Mouse (Mus musculus) inflammation-experienced regulatory T-cells, adult 6 months (primary cell): Measurements from ENCODE around the gene Hdac7. TPM values are rescaled to one million over a fixed set of nuclear protein-coding genes. Genes with fewer than 3 reads are reported as not detected.

ENCODE experiments used
- ATAC-seq: one replicate; pipeline ENCODE4 v1.8.0; 2017
- polyA plus RNA-seq, 3 experiments: library from polyadenylated mRNA; unstranded; fragments of 100-300 nt; shearing (Covaris generic); gene quantifications; one replicate each; pipeline ENCODE4 v1.2.1; 2017

Hdac7 gene
- polyA plus RNA-seq, 3 experiments from 2014 or later, result 47.2 to 80.6 (median 77.9) TPM

- ATAC-seq, result no peak
These were observed 10.2 kb upstream of the Hdac7 start for GRCm38 (mm10) chr15:97854551-97854950.

DNA sequence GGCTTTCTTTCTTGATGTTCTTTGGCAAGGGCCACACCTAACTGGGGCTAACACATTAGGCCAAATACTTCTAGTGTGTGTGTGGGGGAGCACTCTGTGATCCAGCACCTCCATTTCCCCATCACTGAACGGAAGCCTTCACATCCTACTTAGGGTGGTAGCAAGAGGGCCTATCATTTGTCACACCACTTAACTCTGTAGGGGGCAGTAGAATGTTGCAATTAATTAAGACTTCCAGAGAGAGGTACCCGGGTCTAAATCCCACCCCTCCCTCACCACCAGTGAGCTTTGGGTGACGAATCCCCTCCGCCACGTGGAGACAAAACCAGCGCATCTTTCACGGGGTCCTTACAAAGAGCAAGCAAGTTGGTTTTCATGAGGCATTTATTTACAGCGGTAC is 9.8 kb upstream of the Hdac7 start:
- ATAC-seq, result no peak

DNA sequence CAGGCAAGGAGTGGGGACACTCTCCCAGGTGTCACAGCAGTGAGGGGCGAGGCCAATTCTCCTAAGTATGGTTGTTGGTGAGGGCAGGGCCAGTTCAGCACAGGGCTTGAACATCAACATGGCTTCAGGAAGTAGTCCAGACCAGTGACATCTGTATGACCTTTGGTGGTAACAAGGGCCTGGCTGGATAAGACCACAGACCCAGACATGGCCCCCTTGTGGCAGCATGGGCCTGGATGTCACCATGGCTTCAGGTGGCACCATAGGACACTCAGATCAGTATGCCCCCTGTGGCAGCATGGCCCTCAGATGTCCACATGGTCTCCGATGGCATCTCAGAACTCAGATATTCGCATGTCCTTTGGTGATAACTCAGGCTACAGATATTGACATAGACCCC is 8.0 kb upstream of the Hdac7 start:
- ATAC-seq, result no peak

GRCm38 (mm10) chr15:97851011-97851410 is 6.7 kb upstream of the Hdac7 start:
- ATAC-seq, result no peak

GRCm38 (mm10) chr15:97850441-97850840 is 6.1 kb upstream of the Hdac7 start:
- ATAC-seq, result no peak

GRCm38 (mm10) chr15:97849116-97849911 is 5.0 kb upstream of the Hdac7 start:
- ATAC-seq, result peak; percentile 89

- ATAC-seq, result no peak
These were observed 3.6 kb upstream of the Hdac7 start for GRCm38 (mm10) chr15:97847866-97848265.

DNA sequence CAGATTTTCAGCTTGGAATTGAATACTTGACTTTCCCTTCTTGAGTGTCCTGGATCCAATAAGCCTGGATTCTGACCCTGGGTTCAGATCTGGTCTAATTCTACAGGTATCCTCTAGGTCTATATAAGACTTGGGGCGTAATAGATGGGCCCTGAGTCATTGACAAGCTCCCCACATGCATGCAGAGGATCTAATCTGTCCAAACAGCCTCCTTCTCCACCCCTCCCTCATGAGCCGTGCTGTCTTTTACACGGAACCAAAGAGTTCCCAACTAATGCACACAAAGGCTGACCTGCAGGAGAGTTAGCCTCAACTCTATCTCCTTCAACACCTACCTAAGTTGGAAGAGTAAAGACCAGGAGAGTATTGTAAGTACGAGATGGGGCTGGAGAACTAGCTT is 3.0 kb upstream of the Hdac7 start:
- ATAC-seq, result no peak

DNA sequence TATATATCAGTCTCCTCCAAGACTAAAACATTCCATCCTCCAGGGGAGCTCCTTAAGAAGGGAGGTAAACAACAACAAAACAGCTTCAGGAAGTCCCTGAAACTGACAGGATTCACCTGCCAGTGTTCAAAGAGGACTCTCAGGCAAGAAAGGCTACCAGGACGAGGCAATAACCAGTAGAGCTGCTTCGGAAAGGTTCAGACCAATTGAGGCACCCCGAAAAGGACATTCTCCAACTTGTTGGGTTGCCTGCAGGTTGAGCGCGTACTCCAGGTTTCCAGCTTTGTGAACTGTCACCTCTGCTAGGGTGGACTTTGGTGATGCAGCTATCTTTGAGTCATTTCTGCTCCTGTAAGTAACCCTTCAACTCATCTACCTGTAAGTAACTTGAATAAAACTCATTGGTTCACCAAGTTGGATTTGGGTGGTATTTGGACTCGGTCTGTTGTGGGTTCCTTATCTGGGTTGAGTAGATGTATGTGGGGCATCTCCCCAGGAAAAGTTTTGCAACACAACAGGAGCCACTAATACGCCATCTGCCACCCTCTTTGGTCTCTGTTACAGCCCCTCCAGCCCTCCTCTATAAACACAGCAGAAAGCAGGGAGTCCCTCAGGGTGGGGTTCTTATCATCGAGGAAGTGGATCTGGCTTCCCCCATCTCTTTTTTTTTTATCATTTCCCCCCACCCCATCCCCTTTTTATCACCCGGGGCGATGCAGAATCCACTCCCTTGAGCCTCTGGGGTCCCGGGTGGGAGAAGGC is 2.0 kb upstream of the Hdac7 start:
- ATAC-seq, result no peak

- ATAC-seq, result peak; percentile 67
These were observed 1.1 kb downstream of the Hdac7 start for GRCm38 (mm10) chr15:97843247-97843651.

DNA sequence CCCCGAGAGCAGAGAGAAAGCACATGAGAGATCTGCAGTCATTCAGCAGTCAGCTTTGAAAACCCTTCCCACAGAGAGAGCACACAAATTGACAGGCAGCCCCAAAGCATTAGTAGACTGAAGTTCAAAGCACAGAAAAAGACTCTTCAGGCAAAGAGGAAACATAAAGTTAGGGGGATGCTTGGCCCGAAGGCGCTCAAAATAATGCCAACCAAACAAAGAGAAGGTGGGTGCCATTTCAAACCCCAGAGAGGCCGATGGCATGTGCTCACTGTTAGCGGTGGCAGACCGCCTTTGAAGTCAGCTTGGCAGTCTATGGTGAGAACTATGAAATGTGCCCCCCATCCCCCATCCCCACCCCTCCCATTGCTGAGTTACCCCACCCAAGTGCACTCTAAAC is 2.2 kb downstream of the Hdac7 start:
- ATAC-seq, result no peak

- no peak for ATAC-seq
These were observed 2.9 kb downstream of the Hdac7 start for GRCm38 (mm10) chr15:97841383-97841782.

- no peak for ATAC-seq
These were observed 3.5 kb downstream of the Hdac7 start for GRCm38 (mm10) chr15:97840781-97841180.

GRCm38 (mm10) chr15:97839991-97840455 is 4.3 kb downstream of the Hdac7 start:
- ATAC-seq, result no peak

DNA sequence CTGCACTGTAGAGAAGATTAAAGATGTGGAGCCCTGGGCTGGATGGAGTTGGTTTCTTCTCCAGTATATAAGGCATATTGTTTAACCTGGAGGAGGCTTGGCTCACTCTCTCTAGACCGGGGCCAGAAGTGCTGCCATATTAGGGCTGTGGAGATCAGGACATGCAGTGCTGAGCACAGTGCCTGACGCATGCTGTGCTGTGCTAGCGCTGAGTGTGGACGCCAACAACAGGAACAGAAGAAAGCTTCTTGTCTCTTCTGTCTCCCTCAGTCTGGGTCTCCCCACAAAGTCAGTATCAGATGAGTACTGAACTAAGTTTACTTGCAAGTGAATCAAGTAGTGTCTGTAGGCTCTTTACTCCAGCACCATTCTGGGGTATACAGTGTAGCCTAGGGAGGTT is 4.8 kb downstream of the Hdac7 start:
- ATAC-seq, result no peak

- no peak for ATAC-seq
These were observed 5.3 kb downstream of the Hdac7 start for GRCm38 (mm10) chr15:97839012-97839411.

DNA sequence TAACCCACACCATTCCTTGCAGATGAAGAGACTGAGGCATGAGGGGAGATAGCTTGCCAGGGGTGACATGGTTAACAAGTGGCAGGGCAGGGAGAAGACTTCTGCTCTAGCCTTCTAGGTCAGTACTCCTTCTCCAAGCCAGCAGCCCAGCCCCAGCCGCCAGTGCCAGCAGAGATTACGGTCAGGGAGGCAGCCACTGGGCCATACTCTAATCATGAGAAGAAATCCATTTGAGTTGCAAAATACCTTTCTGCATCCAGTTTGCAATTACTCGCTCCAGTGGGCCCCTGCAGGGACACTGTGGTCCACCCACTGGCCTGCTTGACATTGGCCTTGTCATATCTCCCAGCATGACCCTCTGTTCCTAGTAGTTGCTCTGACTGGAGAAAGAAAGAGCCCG is 5.9 kb downstream of the Hdac7 start:
- no peak for ATAC-seq

DNA sequence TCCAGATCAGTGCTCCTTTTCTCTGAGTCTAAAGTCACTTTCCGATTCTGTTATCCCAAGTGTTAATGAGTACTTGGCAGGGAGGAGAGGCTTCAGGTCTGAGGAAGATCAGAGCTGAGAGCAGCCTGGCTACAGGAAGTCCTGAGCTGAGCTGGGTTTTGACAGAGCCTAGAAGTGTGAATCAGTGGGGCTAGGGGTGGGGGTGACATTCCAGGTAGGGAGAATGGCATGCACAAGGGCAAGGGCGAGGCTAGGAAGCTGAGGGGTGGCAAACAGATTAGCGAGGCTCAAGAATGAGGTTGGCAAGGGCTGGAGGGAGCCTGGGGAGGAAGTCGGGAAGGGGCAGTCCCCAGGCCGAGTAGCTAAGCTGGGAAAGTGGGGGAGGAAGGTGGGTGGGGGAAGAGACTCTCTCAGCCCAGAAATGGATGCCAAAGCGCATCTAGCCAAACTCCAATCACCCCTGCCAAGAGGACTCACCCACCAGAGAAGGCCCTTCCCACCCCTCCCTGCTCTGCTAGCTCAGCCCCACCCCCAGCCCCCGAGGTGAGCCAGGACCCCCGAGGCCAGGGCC is 6.7 kb downstream of the Hdac7 start:
- peak; percentile 41 for ATAC-seq

GRCm38 (mm10) chr15:97836894-97837247 is 7.4 kb downstream of the Hdac7 start:
- peak; percentile 67 for ATAC-seq

DNA sequence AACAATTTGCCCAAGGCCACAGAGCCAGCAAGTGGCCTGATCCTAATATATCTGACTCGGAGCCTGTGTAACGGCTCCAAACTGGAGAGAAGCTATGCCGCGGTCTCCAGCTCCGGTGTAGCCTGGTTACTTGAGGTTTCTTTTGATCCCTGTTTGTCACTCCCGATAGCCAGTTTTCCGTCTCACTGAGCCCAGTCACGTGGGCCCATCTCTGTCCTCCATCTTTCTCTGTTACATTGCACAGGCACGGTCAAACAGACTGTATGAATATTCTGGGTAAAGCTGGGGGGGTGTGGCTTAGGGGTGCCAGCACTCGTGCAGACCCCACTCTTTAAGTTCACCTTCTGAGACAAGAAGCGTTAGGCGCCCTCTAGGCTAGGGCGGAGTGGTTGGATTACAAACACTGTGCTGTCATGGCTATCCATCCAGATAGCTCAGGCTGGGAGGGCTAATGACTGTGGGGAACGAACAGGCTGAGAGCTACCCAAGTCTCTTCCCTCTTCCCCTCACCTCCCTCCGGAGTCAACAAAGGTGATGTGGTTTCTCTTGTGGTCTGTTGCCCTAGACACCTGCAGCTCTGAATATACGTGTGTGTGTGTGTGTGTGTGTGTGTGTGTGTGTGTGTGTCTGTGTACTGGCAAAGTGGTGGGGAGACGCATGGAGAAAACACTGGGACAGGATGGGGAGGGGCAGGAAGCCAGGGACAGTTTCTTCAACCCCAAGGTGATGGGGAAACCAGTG is 8.0 kb downstream of the Hdac7 start:
- ATAC-seq, result peak; percentile 45

- ATAC-seq, result no peak
These were observed 11.4 kb downstream of the Hdac7 start for GRCm38 (mm10) chr15:97832764-97833479.

DNA sequence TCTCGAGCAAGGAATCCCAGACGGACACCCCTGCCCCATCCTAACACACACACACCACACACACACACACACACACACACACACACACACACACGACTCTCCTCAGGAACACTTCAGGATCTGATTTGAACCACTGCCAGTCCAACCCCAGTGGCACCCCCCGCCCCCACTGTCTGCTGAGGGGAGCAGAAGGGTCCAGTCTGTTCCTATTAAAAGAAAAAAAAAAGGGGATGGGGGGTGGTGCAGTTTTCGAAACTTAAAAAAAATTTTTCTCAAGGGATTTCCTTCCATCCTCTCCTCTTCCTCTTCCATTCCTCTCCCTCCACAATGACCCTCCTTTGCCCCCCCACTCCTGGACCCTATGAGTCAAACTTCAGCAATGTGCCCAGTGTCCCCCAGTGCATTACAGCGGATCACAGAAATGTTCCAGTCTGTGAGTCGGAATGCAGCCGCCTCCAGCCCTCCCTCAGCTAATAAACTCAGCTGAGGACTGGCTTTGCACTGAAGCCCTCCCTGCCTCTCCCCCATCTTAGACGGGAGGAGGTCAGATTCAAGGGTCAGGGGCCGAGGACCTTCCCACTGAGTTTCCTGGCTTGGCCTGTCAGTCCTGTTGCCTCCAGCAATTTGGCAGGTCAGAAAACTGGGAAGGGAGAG is 12.2 kb downstream of the Hdac7 start:
- no peak for ATAC-seq
